Mouse (Mus musculus) mouse embryonic stem cell (cell line): ENCODE measurements around the gene Gucy2c.

Experiments used
- in situ Hi-C, 2 experiments: fragments of 300-500 bp; cut with MboI; formaldehyde crosslinking; loops; 1 replicate in 1 of 2; 3 replicates in 1 of 2; pipeline ENCODE4 v1.14.3; 2019 to 2020; ENCODE audit warnings: low sequenced_read_pairs in 2 of 2, low pct_unique_long_range_greater_than_20kb in 1 of 2, mixed read lengths in 1 of 2; ENCODE audit not compliant: unreplicated experiment in 1 of 2

Gucy2c gene

DNA sequence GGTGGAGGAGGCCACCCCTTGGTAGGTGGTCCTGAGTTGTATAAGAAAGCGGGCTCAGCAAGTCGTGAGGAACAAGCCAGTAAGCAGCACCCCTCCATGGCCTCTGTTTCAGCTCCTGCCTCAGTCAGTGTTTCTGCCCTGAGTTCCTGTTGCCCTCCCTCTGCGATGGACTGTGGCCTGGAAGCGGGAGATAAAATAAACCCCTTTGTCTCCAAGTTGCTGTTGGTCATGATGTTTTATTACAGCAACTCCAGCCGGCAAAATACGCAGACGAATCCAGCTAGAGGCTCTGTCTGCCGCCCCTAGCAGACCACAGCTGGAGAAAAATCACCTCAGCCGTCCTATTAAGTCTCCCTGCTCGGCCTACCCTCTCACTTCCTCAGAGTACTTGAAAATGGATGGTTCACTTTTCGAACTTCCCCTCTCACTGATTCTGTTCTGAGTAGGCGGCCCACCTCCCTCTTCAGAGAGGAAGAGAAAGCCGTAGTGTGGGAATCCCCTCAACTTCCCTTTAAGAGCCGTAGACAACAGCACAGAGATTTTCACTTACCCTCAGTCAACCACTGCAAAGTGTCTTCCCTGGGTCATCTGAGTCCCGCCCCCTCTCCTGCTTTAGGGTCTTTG, 91.7 kb downstream of the Gucy2c start:
- in situ Hi-C loops: loop anchor here (5.0 kb wide), 2 partner anchors 43 to 48 kb away; no protein-coding TSS in a partner anchor

DNA sequence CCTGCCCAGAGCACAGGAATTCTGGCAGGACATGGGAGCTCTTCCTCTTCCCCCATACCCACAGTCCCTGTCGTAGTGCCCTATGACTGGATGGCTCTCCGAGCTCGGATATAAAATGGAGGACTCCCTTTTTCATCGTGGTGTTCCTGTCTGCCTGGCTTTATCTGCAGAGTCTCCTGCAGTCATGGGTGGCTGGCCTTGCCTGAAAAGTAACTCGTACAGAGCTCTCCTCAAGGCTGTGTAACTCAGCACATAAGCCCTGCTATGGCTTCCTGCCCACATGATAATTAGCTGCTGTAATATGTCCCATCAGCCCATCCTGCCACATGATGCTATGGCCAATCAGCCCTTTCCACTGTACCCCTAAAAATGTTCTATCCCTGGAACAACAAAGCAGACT, 96.1 kb downstream of the Gucy2c start:
- in situ Hi-C loops: no loop called here

DNA sequence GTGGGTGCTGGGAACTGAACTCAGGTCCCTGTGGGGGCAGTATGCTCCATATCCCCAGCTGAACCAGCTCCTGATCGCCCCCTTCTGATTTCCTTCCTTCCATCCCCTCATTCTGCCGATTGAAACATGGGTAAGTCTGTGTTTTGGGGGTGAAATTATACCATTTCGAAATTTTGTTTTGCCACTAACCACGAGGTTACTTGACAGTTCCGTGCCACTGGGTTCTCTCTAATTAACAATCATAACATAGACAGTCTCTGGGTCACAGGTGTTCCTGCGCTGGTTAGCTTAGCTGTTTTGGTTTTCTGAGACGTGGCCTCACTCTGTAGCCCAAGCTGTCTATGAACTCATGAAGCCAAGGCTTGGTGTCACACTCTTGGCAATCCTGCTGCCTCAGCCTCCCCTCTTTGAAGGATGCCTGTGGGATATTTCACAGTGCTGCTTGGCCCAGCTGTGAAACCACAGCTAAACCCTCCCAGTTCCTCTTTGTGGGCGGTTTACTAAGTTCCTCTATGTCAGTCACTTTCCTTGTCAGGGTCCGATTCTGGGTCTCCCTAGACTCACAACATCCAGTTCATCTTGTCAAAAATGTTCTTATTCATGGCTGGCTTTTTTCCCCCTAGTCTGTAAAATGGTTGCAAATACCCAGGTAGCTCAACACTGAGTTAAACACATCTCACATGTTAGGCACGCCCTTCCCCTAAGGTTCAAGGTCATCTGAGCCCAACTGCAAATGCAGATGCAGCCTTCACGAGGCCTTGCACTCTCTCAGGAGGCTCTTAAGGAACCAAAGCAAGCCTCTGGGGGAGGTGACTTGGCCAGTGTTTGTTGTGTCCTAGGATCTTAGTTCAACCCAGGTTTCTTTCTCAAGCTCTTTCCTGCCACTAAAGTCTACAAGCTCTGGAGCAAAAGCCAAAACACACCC, 97.9 kb downstream of the Gucy2c start:
- in situ Hi-C loops: no loop called here

DNA sequence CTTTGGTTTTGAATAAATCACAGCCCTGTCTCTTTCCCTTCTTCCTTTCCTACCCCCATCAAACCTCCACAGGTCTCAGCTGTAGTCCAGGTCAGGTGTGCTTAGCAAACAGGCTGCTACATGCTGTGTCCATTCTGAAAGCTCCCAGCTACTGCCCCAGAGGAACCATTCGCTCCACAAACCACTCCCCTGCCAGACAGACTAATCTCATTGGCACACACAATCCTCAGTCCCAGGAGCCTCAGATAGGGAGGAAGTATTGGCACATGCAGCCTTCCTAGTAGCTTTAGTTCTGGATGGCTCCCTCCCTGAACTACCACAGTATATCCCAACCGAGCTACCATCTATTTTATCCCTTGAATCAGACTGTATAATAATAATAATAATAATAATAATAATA, 102.2 kb downstream of the Gucy2c start:
- in situ Hi-C loops: no loop called here

DNA sequence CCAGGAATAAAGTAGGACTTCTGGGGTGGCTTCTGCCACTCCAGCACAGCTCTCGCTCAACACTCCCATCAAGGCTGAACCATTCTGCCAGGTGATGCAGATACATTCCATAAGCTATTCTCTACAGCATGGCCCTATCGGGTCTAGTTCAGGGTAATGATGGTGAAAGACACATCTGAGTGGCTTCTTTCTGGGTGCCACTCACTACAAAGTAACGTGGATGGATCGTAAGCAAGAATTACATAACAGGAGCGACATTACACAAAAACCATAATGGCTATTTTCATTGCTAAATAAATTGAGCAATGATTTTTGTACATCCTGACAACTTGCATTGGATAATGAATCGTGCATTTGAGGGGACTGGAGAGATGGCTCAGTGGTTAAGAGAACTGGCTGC, 106.6 kb downstream of the Gucy2c start:
- in situ Hi-C loops: no loop called here

DNA sequence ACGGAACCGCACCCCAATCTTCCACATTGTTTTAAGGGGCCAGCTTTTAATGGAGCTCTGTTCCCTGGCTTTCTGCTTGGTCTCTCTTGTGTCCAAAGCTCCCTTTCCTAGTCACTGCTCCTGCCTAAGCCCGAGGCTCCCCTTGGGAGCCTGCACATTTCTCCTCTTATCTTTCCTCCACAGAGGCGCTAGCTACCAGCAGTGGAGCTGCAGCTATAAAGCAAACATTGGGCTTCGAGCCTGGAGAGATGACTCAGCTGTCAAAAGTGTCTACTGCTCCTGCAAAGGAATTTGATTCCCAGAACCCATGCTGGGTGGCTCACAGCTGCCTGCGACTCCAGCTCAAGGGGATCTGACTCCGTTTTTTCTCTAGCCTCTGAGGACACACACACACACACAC, 109.1 kb downstream of the Gucy2c start:
- in situ Hi-C loops: no loop called here

DNA sequence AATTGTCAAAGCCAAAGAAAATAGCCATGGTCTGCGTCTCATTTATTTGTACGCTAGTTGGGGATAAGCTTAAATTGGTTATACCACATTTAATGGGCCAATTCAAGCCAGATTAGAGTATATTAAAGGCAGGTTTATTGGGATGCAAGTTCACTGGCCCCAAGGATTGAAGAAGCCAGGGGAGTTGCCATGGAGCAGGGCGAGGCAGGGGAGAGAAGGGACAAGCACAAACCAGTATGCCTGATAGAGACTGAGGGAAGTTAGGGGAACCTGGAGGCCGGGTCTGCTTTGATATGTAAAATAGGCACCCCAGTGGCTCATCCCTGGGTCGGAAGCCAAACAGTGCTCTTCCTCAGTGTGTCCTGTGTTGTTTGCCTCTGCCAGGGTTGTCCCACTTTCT, 112.3 kb downstream of the Gucy2c start:
- in situ Hi-C loops: no loop called here

DNA sequence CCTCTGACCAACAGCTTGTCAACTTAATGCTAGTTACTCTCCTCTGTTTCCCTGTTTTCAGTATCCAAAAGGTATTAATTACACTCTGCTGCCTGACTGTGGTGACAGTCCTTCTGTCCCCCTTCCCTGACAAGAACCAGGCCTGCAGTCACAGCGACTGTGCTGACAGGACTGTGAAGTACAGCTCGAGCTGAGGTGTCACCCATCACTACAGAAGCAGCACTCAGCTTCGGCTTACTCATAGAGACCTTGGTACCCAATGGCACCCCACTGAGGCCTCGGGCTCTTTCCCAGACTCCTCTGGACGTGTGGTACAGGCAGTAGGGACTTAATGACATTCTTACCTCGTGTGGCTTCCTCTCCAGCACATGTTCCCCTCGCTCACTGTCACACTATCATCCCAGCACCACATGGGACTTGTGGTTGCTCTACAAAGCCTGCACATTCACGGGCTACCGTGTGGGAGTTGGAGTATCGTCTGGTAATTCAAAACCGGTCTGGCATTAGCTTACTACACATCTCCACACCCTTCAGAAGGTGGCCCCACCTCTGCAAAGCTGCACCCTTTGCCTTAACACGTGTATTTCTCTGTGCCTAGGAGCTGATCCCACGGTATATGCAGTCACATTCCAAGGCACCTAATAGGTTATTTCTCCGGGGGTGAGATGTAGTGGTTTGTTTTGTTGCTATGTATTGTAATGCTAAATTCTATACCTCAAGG, 113.1 kb downstream of the Gucy2c start:
- in situ Hi-C loops: no loop called here

DNA sequence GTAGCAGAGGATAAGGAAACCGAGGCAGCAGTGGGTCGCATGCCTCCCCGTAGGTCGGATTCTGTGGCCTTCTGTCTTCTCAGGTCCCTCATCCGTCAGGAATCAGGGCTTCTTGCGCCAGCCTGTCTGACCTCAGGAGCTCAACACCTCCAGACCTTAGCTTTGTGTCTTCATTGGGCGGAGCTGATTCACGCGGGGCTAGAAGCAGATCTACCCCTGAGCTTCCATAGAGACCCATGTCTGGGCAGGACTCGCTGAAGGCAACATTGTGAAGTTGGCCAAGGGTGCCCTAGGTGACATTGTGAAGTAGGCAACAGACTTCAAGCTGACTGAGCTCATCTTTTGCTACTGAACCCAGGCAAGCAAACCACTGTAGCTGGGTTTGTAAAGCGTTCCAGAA, 119.5 kb downstream of the Gucy2c start:
- in situ Hi-C loops: no loop called here

DNA sequence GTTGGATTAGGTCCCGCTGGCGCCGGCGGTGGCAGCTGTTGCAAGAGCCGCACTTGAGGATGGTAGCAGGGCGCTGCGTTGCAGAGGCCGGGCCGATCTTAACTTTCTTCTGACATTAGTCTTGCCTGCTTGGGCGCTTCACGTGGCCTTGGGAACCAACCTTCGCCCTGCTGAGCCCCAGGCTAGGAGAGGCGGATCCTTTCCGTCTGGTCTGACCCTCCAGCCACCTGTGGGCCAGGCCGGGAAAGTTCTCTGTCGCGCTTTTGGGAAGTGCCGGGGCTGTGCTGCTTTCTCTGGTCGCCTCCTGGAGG, 119.9 kb downstream of the Gucy2c start, which contains the start of gene Plbd1:
Gene Plbd1, minus strand, starts transcription at position 223 of the 311 bp plus-strand sequence.
- in situ Hi-C loops: no loop called here

DNA sequence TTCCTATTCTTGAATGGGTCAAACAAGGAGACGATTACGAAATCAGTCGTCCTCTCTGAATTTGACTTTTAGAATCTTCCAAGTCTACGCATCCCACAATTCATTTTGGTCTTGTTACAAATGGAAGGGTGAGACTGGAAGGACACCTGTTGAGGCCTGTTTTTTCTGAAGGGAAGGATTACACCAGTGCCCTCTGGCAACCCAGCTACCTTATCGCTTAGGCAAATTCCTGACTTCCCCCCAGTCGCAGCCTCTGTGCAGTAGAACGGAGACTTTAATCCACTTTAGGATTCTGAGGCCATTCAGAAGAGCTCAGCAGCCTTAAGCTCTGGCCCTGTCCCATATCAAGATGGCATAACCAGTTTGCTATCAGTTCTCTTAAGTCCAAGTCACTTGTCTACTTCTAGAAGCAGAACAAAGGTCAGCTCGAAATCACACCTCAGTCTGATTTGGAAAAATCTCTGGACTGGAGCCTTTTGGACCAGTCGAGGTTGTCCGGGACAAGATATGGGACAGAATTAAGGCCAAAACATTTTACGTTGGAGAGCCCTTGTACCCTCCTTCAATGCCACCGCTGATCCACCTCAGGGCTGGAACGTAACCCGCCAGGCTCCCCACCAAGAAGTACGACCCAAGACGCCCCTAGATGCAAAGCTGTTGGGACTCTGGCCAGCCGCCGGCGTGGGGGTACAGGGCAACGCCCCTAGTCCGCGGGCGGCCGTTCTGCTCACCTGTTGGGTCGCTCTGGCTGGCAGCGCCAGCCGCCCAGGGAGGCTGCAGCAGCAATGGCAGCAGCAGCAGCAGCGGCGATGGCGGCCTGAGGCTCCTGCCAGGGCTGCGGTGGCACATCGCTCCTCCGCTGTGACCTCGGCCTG, 120.5 kb downstream of the Gucy2c start:
- in situ Hi-C loops: no loop called here

DNA sequence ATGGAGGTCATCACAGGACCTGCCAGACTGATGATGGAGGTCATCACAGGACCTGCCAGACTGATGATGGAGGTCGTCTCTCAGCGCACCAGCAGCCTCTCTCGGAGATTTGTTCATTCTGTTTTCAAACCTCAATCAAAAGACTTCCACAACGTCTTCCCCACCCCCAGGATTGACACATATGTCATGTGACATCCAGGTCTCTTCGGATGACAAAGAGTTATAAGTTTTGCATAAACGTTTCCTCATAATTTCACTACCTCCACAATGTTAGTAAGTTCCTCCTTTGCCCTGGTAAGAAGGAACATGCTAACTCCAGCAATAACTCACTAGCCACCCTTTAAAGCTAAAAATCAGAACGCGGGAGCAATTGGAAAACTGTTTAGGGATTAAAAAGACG, 122.3 kb downstream of the Gucy2c start:
- in situ Hi-C loops: no loop called here

DNA sequence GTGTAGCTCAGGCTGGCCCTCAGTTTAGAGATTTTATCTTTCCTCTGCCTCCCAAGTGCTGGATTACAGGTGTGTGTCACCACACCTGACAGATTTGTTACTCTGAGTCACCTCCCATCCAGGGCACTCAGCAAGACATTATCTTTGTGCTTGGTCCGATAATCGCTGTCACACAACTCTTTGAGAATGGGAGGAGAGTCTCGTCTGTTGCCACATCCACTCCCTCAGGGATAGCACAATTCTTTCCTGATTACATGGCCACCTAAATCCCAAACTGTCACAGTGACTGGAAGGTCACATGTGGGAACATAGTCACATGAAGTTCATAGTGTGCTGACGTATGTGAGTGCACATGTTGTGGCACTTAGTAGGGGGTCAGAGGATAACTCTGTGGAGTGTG, 123.3 kb downstream of the Gucy2c start:
- in situ Hi-C loops: no loop called here

DNA sequence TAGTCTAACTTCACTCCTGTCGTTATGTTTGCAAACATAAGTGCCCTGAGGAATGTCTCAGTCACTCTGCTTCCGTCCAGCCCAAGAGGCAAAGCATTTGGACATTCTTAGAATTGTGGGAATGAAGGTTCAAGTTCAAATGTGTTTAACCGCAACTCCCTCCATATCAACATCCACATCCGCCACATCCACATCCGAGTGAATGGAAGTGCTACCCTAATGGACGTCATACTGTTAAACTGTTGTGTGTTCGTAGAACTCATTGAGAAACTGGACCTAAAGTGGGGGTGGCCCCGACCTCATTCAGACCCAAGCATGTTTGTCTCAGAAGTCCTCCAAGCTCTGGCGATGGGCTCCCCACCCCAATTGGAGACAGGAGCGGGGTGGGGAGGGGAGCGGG, 125.8 kb downstream of the Gucy2c start:
- in situ Hi-C loops: no loop called here

DNA sequence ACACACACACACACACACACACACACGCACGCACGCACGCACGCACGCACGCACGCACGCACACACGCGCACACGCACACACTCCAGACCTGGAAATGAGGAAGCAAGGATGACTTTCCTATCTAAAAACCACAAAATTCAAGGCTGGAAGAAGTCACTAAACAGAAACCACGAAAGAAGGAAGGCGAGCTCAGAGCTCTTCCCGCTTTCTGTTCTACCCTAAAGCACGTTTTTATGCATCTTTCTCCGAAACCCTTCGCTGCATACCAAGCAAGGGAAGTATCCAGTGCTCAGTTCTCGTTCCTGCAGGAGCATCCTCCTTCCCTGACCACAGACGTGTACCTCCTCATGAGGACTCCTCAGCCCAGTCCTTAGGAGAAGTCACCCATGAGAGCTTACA, 127.1 kb downstream of the Gucy2c start:
- in situ Hi-C loops: no loop called here

DNA sequence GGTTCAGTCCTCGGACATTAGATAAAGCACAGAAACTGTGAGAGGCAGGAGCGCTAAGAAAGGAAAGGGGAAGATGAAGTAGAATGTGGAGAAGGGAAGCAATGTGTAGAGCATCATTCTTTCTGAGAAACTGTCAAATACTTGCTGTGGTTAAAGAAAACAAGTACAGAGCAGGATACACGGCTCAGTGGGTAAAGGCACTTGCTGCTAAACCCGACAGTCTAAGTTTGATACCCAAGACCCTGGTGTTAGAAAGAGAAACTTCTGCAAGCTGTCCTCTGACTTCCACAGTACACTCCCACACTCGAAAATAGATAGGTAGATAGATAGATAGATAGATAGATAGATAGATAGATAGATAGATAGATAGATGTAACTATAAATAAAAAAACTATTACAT, 128.2 kb downstream of the Gucy2c start:
- in situ Hi-C loops: no loop called here

DNA sequence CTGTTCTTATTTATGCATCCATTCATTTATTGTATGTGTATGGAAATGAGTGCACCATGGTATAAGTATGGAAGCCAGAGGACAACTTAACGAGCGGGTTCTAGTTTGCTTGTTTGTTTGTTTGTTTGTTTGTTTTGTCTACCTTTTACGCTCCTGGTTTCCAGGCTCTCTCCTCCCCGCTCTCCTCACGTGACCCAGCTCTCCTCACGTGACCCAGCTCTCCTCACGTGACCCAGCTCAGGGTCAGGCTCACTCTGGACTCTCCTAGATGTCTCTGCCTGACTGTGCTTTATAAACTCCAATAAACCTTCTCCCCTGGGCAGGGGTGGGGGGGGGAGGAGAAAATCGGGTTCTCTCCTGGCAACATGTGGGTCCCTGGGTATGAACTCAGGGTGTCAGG, 130.9 kb downstream of the Gucy2c start:
- in situ Hi-C loops: no loop called here

DNA sequence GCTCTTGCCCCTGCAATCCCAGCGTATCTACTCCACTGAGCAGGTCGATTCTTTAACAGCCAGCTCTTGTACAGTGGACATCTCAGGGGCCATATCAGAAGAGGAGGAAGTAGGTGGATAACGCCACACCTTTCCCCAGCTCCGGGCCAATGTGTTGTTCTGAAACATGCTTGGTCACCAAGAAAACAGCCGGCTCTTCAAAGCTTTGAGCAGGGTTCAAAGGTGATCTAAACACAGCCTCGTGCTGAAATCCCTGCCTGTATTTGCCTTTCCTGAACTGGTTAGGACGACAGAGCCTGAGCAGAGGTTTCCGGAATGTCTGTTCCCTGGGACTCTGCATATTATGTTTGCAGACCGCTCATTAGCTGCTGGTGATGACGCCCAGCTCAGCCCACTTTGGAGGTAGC, 134.1 kb downstream of the Gucy2c start:
- in situ Hi-C loops: loop anchor here (5.0 to 25.0 kb wide), 2 partner anchors 45 to 340 kb away; no protein-coding TSS in a partner anchor
